Mouse (Mus musculus): ENCODE data around the gene Mgst3.

- TF ChIP-seq GATA2 (IDR thresholded peaks at IDR 0.05; ENCODE audit: borderline replicate concordance, low read depth, low read length) (no peak), CTCF (IDR thresholded peaks at IDR 0.05; ENCODE audit: low read depth, low read length) (no peak)
Measured at GRCm38 (mm10) chr1:167378019-167378418, 15.6 kb downstream of the Mgst3 start.

All from G1E (cell line).